Mouse (Mus musculus): ENCODE measurements around the gene Eif4h.

Eif4h gene

DNA sequence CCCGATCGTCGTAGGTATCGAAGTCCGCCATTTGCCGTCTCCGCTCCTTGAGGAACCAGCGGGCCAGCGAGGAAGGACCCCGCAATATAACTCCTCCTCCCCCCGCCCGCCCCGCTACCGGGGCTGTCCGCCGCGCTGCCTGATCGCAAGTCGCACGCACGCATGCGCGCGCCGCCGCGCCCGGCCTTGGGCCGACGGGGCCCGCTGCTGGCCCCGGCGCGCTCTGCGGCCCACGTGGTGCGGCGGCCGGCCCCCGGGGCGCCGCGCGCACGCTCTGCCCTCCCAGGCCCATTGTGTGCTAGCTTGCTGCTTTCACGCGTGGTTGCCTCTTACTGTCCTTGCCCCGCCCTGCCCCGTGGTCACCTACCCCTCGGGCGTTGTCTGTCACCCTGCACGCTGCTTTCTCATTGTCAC lies at the start of gene Eif4h:
Gene Eif4h, minus strand, starts transcription at position 222 of the 414 bp plus-strand sequence.
- in situ Hi-C loops (cut with MboI, MseI): no loop called here

DNA sequence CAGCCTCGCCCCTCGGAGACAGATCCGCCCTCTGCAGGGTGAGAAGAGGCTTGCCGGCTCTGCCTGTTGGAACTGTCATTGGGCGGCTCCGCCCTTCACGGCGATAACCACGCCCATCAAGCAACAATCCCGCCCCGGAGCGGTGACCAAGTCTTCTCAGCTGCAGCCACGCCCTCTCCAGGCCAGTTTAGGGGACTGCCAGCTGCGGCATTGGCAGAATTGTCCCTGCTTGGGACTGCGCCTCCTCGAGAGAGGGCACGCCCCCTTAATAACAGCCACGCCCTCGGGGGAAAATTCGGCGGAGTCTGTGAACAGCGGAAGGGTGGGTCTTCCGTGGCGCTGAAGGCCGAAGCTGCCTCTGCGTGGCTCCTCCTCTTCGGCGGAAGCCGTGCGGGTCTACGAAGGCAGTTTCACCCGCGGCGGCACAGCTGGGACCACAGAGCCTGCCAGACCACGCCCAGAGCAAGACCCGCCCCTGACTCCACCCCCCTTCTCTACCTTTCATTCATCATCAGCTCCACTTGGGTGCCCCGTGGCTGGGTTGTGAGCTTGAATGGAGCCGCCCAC lies 49.5 kb upstream of the Eif4h start:
- in situ Hi-C loops (cut with MboI, MseI): no loop called here

DNA sequence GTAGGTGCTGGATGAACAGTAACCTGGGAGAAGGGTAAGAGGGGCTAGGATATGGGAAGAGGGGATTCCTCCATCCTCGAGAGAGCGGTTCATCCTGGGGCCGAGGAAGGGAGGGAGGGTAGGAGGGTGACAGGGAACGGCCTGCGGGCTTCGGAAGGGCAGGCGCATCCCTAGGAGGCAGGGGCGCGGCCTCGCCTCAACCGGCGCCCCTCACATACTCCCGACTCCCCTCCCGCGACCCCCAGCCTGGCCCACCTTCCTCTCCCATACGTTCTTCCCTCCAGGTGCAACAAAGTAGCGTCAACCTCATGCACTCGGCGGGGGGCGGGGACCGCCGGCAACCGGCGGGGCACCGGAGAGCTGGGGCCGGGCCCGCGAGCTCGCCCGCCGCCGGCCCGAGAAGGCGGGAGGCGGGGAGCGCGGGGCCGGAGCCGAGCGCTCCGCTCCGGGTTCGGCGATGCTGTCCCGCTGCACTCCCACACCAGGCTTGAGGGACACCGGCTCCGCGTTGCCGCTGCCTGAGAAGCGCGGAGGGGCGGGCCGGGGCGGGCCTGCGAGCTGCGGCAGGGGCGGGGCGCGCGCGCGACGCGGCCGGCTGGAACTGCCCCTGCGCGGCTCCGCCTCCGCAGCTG lies 48.9 kb upstream of the Eif4h start, which contains the start of gene Limk1:
Gene Limk1, minus strand, starts transcription at position 513 of the 632 bp plus-strand sequence.
- in situ Hi-C loops (cut with MboI, MseI): no loop called here

GRCm38 (mm10) chr5:134687187-134687586 lies 47.9 kb upstream of the Eif4h start:
- in situ Hi-C loops (cut with MboI, MseI): no loop called here

GRCm38 (mm10) chr5:134686541-134686940 lies 47.3 kb upstream of the Eif4h start:
- in situ Hi-C loops (cut with MboI, MseI): no loop called here

GRCm38 (mm10) chr5:134684398-134684797 lies 45.1 kb upstream of the Eif4h start:
- in situ Hi-C loops (cut with MboI, MseI): no loop called here

GRCm38 (mm10) chr5:134683813-134684212 lies 44.5 kb upstream of the Eif4h start:
- in situ Hi-C loops (cut with MboI, MseI): no loop called here

GRCm38 (mm10) chr5:134680238-134680637 lies 40.9 kb upstream of the Eif4h start:
- in situ Hi-C loops (cut with MboI, MseI): no loop called here

DNA sequence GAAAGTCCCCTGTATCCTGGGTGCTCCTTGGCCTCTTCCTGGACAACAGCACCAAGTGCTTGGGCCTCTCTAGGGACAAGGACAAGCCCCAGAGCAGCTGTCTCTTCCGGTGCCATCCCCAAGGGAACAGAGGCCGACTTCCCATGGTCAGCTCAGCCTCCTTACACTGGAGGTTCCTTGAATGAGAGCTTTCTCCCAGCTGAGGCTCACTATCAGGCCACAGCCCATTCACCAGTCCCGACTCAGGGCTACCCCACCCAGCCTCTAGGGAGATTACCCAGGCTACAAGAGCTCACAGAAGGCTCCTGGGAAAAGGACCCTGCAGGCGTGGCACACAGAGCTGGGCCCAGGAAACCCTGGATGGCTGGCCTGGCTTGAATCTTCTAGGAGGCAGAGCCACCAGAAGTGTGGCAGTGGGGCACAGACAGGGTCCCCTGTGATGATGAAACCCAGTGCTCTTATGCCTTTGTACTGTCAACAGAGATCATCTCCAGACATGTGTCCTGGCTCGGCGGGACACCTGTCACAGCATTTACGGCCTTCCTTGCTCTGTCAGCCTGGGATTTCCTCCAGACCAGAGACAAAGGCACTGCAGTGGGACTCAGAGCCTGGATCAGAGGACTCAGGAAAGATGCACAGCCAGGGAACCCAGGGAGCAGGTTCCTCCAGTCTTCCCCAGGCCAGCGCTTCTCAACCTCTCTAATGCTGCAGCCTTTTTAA lies 39.7 kb upstream of the Eif4h start:
- in situ Hi-C loops (cut with MboI, MseI): no loop called here

GRCm38 (mm10) chr5:134678031-134678430 lies 38.7 kb upstream of the Eif4h start:
- in situ Hi-C loops (cut with MboI, MseI): no loop called here

DNA sequence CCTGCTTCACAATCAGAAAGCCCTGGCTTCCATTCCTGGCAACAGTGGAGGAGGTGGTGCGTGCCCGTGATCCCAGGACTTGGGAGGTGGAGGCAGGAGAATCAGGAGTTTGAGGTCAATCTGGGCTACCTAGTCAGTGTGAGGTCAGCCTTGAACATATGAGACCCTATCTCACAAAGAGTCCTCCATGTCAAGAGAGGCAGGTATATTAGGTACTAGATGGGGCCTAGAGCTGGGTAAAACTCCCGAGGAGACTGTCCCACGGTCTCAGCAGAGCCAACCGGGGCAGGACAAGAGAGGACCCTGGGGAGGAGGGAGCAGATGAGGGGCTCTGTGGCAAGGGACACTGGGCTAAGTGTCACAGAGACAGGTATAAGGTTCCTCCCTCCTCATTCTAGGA lies 38.2 kb upstream of the Eif4h start:
- in situ Hi-C loops (cut with MboI, MseI): no loop called here

GRCm38 (mm10) chr5:134675956-134676759 lies 36.9 kb upstream of the Eif4h start:
- in situ Hi-C loops (cut with MboI, MseI): no loop called here

- in situ Hi-C loops (cut with MboI, MseI): no loop called here
Observed at GRCm38 (mm10) chr5:134674977-134675376, 35.7 kb upstream of the Eif4h start.

GRCm38 (mm10) chr5:134672611-134673010 lies 33.3 kb upstream of the Eif4h start:
- in situ Hi-C loops (cut with MboI, MseI): no loop called here

GRCm38 (mm10) chr5:134672198-134672516 lies 32.9 kb upstream of the Eif4h start:
- in situ Hi-C loops (cut with MboI, MseI): no loop called here

GRCm38 (mm10) chr5:134671335-134672197 lies 32.3 kb upstream of the Eif4h start:
- in situ Hi-C loops (cut with MboI, MseI): no loop called here

DNA sequence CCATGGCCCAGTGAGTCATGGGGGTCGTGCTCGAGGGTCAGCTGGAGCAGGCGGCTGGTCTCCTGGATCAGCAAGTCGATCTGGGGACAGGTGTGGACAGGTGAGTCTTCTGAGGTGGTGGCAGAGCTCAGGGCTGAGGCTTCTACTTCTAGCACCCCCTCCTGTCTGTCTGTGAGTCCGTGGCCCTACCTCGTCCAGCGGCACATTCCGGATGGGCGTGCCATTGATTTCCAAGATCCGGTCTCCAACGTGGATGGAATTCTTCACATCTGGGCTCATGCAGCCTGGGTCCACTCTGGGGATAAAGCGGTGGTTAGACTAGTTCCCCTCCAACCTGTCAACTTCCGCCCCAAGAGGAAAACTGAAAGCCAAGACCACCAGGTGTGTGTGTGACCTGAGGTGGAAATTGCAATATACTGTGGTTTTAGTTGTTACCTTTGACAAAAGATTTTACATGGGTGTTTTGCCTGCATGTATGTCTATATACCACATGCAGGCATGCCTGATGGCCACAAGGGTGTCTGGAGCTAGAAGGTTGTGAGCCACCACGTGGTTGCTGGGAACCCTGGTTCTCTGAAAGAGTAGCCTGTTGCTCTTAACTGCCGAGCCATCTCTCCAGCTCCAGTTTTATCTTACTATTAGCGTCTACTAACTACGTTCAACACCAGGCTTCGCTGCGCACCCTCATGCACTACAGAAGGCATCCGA lies 29.9 kb upstream of the Eif4h start:
- in situ Hi-C loops (cut with MboI, MseI): no loop called here

DNA sequence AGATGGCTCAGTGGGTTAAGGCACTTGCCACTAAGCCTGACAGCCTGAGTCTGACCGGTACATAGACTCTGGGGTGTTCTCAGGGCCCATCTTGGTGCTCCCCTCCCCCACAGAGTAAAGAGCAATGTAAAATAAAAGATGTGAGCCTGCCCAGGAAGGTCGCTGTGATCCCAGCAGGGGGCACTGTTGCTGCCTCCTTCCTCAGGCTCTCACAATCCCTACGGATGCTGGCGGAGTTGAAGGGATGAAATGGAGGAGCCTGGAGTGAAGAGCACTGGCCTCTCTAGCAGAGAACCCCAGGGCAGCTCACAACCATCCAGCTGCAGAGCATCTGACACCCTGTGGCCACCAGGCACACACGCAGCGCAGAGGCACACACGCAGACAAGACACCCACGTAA lies 29.2 kb upstream of the Eif4h start:
- in situ Hi-C loops (cut with MboI, MseI): no loop called here

GRCm38 (mm10) chr5:134656708-134657107 lies 17.4 kb upstream of the Eif4h start:
- in situ Hi-C loops (cut with MboI, MseI): loop anchor here (10.0 kb wide), 1 partner anchor 48 kb away; no protein-coding TSS in a partner anchor

DNA sequence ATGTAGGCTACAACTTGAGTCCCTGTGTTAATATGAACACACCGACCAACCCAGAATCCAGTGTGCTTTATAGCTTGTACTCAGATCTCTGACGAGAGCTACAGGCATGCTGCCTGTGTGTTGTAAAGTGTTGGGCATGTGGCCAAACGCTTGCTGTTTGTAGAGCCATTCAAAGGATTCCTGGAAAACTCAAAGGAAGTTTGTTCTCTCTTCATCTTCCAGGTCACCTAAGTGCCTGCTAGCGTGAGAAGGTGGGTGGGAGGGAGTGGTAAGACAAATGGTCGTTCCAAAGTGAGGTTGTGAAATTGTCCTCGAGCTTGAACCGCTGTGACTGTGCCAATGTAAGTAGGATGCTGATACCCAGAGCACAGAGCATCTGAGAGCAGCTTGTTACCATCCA lies 12.7 kb upstream of the Eif4h start:
- in situ Hi-C loops (cut with MboI, MseI): loop anchor here (10.0 kb wide), 1 partner anchor 53 kb away; no protein-coding TSS in a partner anchor

Measured in T-helper 17 cell (primary cell).